Mouse (Mus musculus) kidney, embryonic 16.5 days (tissue): ENCODE results near the gene Hpdl. TPM values are rescaled to one million over a fixed set of nuclear protein-coding genes. Genes with fewer than 3 reads are reported as not detected.
A peak's percentile ranks its signal among the peaks of the same experiment; 100 is the strongest.

ENCODE experiments used
- ATAC-seq: fragments of 200-750 bp; cut with Nextera tagmentation; 2 replicates; pipeline ENCODE4 v1.8.0; 2017; ENCODE audit warnings: moderate TSS enrichment; ENCODE audit not compliant: low FRiP score, low TSS enrichment
- H3K27ac ChIP-seq: fragments of 300-500 bp; sonication (generic); 2 replicates; pipeline ENCODE4 v1.5.1; 2014; ENCODE audit warnings: low read length
- H3K27me3 ChIP-seq: fragments of 300-500 bp; sonication (generic); 2 replicates; pipeline ENCODE4 v1.6.1; 2014; ENCODE audit warnings: low read length, control low read depth, mixed read lengths; ENCODE audit not compliant: insufficient read depth
- H3K36me3 ChIP-seq: fragments of 300-500 bp; sonication (generic); 2 replicates; pipeline ENCODE4 v1.6.1; 2014; ENCODE audit warnings: low read length, control low read depth, mixed read lengths; ENCODE audit not compliant: insufficient read depth
- H3K4me1 ChIP-seq: fragments of 300-500 bp; sonication (generic); 2 replicates; pipeline ENCODE4 v1.6.1; 2014; ENCODE audit warnings: low read length, control low read depth, mixed read lengths; ENCODE audit not compliant: insufficient read depth
- H3K4me2 ChIP-seq: fragments of 300-500 bp; sonication (generic); replicated peaks from 2 replicates; pipeline ENCODE4 v1.6.1; 2014; ENCODE audit warnings: low read depth, low read length
- H3K4me3 ChIP-seq: fragments of 300-500 bp; sonication (generic); 2 replicates; pipeline ENCODE4 v1.5.1; 2014; ENCODE audit warnings: mild to moderate bottlenecking, low read length
- H3K9ac ChIP-seq: fragments of 300-500 bp; sonication (generic); replicated peaks from 2 replicates; pipeline ENCODE4 v1.6.1; 2014; ENCODE audit warnings: low read length
- H3K9me3 ChIP-seq: fragments of 300-500 bp; sonication (generic); 2 replicates; pipeline ENCODE4 v1.6.1; 2016; ENCODE audit warnings: low read length, control low read depth
- WGBS: fragments of 180-500 bp; shearing (Covaris S2); extraction: QIAGEN DNeasy Blood & Tissue Kit; methylation state at CpG from one replicate; pipeline ENCODE4 v1.1.7; 2014; 5-methylcytosine and 5-hydroxymethylcytosine counted together
- polyA plus RNA-seq: library from polyadenylated mRNA; unstranded; fragments of >200 nt; fragmentation: Nextera tagmentation; extraction: Ambion mirVana; gene quantifications from 2 replicates; pipeline ENCODE4 v1.2.1, GENCODE M21; 2015

Gene Hpdl
- polyA plus RNA-seq, 1 experiment from 2014 or later = 2.0 TPM

- H3K36me3 ChIP-seq = no peaks in the 10 kb centered on the region
- no peak overlapping the region for H3K9ac ChIP-seq
- ATAC-seq = no peak
- no peaks in the 10 kb centered on the region for H3K27me3 ChIP-seq
- H3K4me3 ChIP-seq = no peak overlapping the region
- H3K4me2 ChIP-seq = no peak overlapping the region
- no peak overlapping the region for H3K27ac ChIP-seq
- 67% methylated on average over 3 of the region's 3 CpGs for WGBS
- peaks cover 8% of the 10 kb centered on the region for H3K4me1 ChIP-seq
- H3K9me3 ChIP-seq = no peaks in the 10 kb centered on the region
Observed at GRCm38 (mm10) chr4:116811012-116811411, 10.5 kb downstream of the Hpdl start.

GRCm38 (mm10) chr4:116807197-116808129, 14.0 kb downstream of the Hpdl start, which contains the start of the genes Toe1 and Mutyh:
Gene Toe1 (minus strand): TSS chr4:116807640.
Gene Mutyh (plus strand): TSS chr4:116807723.
- Histone ChIP-seq H3K4me2 (peak within 1 kb of the TSS; percentile 58), H3K4me1 (peaks cover 8% of the 10 kb centered on the region), H3K27me3 (no peaks in the 10 kb centered on the region), H3K9ac (peak within 1 kb of the TSS; percentile 87), H3K36me3 (peaks cover 24% of the 10 kb centered on the region), H3K9me3 (no peaks in the 10 kb centered on the region), H3K27ac (peak within 1 kb of the TSS; percentile 79), H3K4me3 (peak within 1 kb of the TSS; percentile 64)
- ATAC-seq = peak; percentile 99
- WGBS = under 1% methylated on average over 58 of the region's 58 CpGs

- Histone ChIP-seq H3K9me3 (no peaks in the 10 kb centered on the region), H3K27me3 (no peaks in the 10 kb centered on the region), H3K27ac (no peak overlapping the region), H3K36me3 (peaks cover 17% of the 10 kb centered on the region), H3K4me1 (no peaks in the 10 kb centered on the region), H3K9ac (no peak overlapping the region), H3K4me3 (no peak overlapping the region), H3K4me2 (no peak overlapping the region)
- no peak for ATAC-seq
- WGBS = 39% methylated on average over 5 of the region's 5 CpGs
Observed at GRCm38 (mm10) chr4:116799901-116800300, 21.6 kb downstream of the Hpdl start.

GRCm38 (mm10) chr4:116796442-116797110, 24.9 kb downstream of the Hpdl start:
- no peak for ATAC-seq
- no peaks in the 10 kb centered on the region for H3K27me3 ChIP-seq
- H3K9me3 ChIP-seq = no peaks in the 10 kb centered on the region
- 70% methylated on average over 1 of the region's 1 CpGs for WGBS
- H3K4me2 ChIP-seq = no peak overlapping the region
- no peaks in the 10 kb centered on the region for H3K4me1 ChIP-seq
- H3K27ac ChIP-seq = no peak overlapping the region
- no peak overlapping the region for H3K4me3 ChIP-seq
- no peaks in the 10 kb centered on the region for H3K36me3 ChIP-seq
- H3K9ac ChIP-seq = no peak overlapping the region

- H3K36me3 ChIP-seq = no peaks in the 10 kb centered on the region
- ATAC-seq = no peak
- H3K4me3 ChIP-seq = no peak overlapping the region
- H3K4me1 ChIP-seq = no peaks in the 10 kb centered on the region
- no peaks in the 10 kb centered on the region for H3K9me3 ChIP-seq
- H3K4me2 ChIP-seq = no peak overlapping the region
- H3K27me3 ChIP-seq = no peaks in the 10 kb centered on the region
- H3K27ac ChIP-seq = no peak overlapping the region
- 81% methylated on average over 2 of the region's 2 CpGs for WGBS
- no peak overlapping the region for H3K9ac ChIP-seq
Observed at GRCm38 (mm10) chr4:116794273-116794672, 27.2 kb downstream of the Hpdl start.

- Histone ChIP-seq H3K27ac (no peak overlapping the region), H3K36me3 (no peaks in the 10 kb centered on the region), H3K4me2 (no peak overlapping the region), H3K27me3 (no peaks in the 10 kb centered on the region), H3K4me3 (no peak overlapping the region), H3K9ac (no peak overlapping the region), H3K9me3 (no peaks in the 10 kb centered on the region), H3K4me1 (no peaks in the 10 kb centered on the region)
- ATAC-seq = no peak
- WGBS = 83% methylated on average over 8 of the region's 8 CpGs
Observed at GRCm38 (mm10) chr4:116792453-116792852, 29.1 kb downstream of the Hpdl start.

GRCm38 (mm10) chr4:116788956-116789355, 32.6 kb downstream of the Hpdl start:
- Histone ChIP-seq H3K27ac (no peak overlapping the region), H3K36me3 (no peaks in the 10 kb centered on the region), H3K27me3 (no peaks in the 10 kb centered on the region), H3K4me2 (no peak overlapping the region), H3K4me1 (no peaks in the 10 kb centered on the region), H3K4me3 (no peak overlapping the region), H3K9me3 (no peaks in the 10 kb centered on the region), H3K9ac (no peak overlapping the region)
- WGBS = 9% methylated on average over 3 of the region's 3 CpGs
- ATAC-seq = 0 out of 2 replicates have a peak, but pooled peaks have one; percentile 61

GRCm38 (mm10) chr4:116787985-116788760, 33.3 kb downstream of the Hpdl start:
- H3K36me3 ChIP-seq = no peaks in the 10 kb centered on the region
- H3K27ac ChIP-seq = no peak overlapping the region
- H3K4me2 ChIP-seq = no peak overlapping the region
- WGBS = 44% methylated on average over 7 of the region's 7 CpGs
- no peak overlapping the region for H3K9ac ChIP-seq
- no peaks in the 10 kb centered on the region for H3K27me3 ChIP-seq
- no peak for ATAC-seq
- no peaks in the 10 kb centered on the region for H3K9me3 ChIP-seq
- no peaks in the 10 kb centered on the region for H3K4me1 ChIP-seq
- no peak overlapping the region for H3K4me3 ChIP-seq

- Histone ChIP-seq H3K9ac (no peak overlapping the region), H3K27me3 (no peaks in the 10 kb centered on the region), H3K27ac (no peak overlapping the region), H3K36me3 (no peaks in the 10 kb centered on the region), H3K9me3 (no peaks in the 10 kb centered on the region), H3K4me1 (no peaks in the 10 kb centered on the region), H3K4me3 (no peak overlapping the region), H3K4me2 (no peak overlapping the region)
- no peak for ATAC-seq
- 94% methylated on average over 1 of the region's 1 CpGs for WGBS
Observed at GRCm38 (mm10) chr4:116786587-116786986, 34.9 kb downstream of the Hpdl start.
